Mouse (Mus musculus): ENCODE data around the gene Cdk13. TPM values are rescaled to one million over a fixed set of nuclear protein-coding genes. Genes with fewer than 3 reads are reported as not detected.

The Cdk13 gene
- polyA plus RNA-seq, 1 experiment: 69.2 TPM

DNA sequence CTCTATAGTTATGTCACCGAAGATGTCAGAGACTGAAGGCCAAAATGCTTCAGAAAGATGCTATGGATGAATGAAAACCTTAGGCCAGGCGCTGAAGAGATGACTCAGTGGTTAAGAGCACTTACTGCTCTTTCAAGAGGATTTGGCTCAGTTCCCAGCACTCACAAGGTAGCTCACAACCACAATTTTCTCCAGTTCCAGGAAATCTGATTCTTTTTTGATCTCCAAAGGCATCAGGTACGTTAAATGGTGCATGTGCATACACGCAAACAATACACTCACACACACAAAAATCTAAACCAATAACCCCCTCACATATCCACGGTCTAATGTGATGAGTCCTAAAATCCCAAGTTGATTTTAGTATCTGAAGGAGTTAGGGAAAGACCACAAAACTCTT lies 111.1 kb downstream of the Cdk13 start:
- H3K9me3 ChIP-seq (replicated peaks; ENCODE audit: control insufficient read depth, insufficient read depth, low read length, poor library complexity, severe bottlenecking): no peaks in the 10 kb centered on the region
- H3K4me3 ChIP-seq (ENCODE audit: low read depth, low read length): no peak overlapping the region; the same call in 1 of the 2 replicates
- TF ChIP-seq CTCF (IDR thresholded peaks at IDR 0.05; ENCODE audit: low read depth, low read length) (no peak), POLR2A (IDR thresholded peaks at IDR 0.05; ENCODE audit: insufficient read depth, low read length) (no peak), EP300 (IDR thresholded peaks at IDR 0.05; ENCODE audit: insufficient read depth, low read depth, low read length) (no peak)
- peaks cover 4% of the 10 kb centered on the region for H3K4me1 ChIP-seq (ENCODE audit: control insufficient read depth, insufficient read depth, low read length)
- no peak overlapping the region for H3K27ac ChIP-seq (ENCODE audit: insufficient read depth, low read length)
- H3K36me3 ChIP-seq (ENCODE audit: control insufficient read depth, insufficient read depth, low read length, poor library complexity, severe bottlenecking): peaks cover 4% of the 10 kb centered on the region
- H3K9ac ChIP-seq (ENCODE audit: low read depth, poor library complexity, severe bottlenecking): peak overlapping the region; percentile 98
- no peaks in the 10 kb centered on the region for H3K27me3 ChIP-seq (ENCODE audit: control insufficient read depth, insufficient read depth, low read length, poor library complexity, severe bottlenecking)

DNA sequence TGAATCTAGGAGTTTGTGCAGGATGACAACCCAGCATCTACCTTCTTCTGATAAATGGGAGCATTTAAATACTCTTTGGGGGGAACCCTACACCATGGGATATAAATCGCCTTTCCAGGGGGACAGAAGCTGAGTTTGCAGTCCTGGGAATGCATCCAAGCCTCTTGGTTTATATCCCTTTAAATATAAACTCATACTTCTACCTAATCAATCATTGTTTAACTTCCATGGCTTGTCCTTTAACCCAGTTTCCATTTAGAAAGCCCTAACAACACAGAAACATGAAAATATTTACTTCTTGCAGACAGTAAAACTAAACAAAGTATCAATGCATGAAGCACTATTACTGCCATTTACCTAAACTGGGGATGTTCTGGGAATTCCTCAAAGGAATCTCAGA lies 113.5 kb downstream of the Cdk13 start:
- Histone ChIP-seq H3K27ac (ENCODE audit: insufficient read depth, low read length) (no peak overlapping the region), H3K9me3 (replicated peaks; ENCODE audit: control insufficient read depth, insufficient read depth, low read length, poor library complexity, severe bottlenecking) (no peaks in the 10 kb centered on the region), H3K27me3 (ENCODE audit: control insufficient read depth, insufficient read depth, low read length, poor library complexity, severe bottlenecking) (no peaks in the 10 kb centered on the region), H3K4me3 (ENCODE audit: low read depth, low read length) (no peak overlapping the region), H3K4me1 (ENCODE audit: control insufficient read depth, insufficient read depth, low read length) (peaks cover 3% of the 10 kb centered on the region), H3K9ac (ENCODE audit: low read depth, poor library complexity, severe bottlenecking) (no peak overlapping the region), H3K36me3 (ENCODE audit: control insufficient read depth, insufficient read depth, low read length, poor library complexity, severe bottlenecking) (no peaks in the 10 kb centered on the region)
- TF ChIP-seq EP300 (IDR thresholded peaks at IDR 0.05; ENCODE audit: insufficient read depth, low read depth, low read length) (no peak), CTCF (IDR thresholded peaks at IDR 0.05; ENCODE audit: low read depth, low read length) (no peak), POLR2A (IDR thresholded peaks at IDR 0.05; ENCODE audit: insufficient read depth, low read length) (no peak)

DNA sequence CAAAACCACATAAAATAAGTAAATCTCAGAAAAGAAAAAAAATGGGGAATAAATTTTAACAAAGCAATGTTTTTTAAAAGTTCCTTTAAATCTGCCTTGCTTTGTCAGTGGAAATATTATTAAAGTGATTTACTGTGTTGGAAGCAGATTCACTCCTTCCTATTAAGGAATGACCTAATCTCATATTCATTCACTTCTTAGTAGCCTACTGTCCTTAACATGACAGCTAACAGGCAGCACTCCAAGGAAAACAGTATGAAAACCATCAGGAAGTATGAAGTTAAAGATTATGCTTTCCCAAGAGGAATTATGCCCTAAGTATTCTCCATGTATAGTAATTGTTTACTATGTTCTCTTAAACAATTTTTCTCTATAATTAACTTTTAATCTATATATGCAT lies 114.2 kb downstream of the Cdk13 start:
- TF ChIP-seq EP300 (IDR thresholded peaks at IDR 0.05; ENCODE audit: insufficient read depth, low read depth, low read length) (no peak), CTCF (IDR thresholded peaks at IDR 0.05; ENCODE audit: low read depth, low read length) (no peak)
- Histone ChIP-seq H3K4me1 (ENCODE audit: control insufficient read depth, insufficient read depth, low read length) (peaks cover 3% of the 10 kb centered on the region), H3K27me3 (ENCODE audit: control insufficient read depth, insufficient read depth, low read length, poor library complexity, severe bottlenecking) (no peaks in the 10 kb centered on the region), H3K36me3 (ENCODE audit: control insufficient read depth, insufficient read depth, low read length, poor library complexity, severe bottlenecking) (no peaks in the 10 kb centered on the region), H3K9me3 (replicated peaks; ENCODE audit: control insufficient read depth, insufficient read depth, low read length, poor library complexity, severe bottlenecking) (no peaks in the 10 kb centered on the region), H3K27ac (ENCODE audit: insufficient read depth, low read length) (no peak overlapping the region), H3K9ac (ENCODE audit: low read depth, poor library complexity, severe bottlenecking) (no peak overlapping the region), H3K4me3 (ENCODE audit: low read depth, low read length) (no peak overlapping the region)

DNA sequence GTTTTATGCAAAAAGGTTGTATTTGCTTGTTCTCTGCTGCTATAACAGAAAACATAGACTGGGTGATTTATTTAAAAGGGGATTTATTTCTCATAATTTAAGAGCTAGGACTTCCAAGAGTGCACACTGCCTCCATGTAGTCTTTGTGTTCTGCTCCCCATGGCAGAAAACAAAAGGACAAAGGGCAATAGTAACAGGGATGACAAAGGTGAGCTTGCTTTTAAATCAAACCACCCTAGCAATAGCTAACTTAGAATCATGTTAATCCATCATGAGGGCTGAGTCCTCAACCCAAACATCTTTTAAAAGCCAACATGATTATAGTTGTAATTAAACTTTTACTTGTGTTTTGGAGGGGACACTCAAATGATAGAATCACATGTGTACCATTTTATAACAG lies 115.4 kb downstream of the Cdk13 start:
- H3K9me3 ChIP-seq (replicated peaks; ENCODE audit: control insufficient read depth, insufficient read depth, low read length, poor library complexity, severe bottlenecking): no peaks in the 10 kb centered on the region
- peaks cover 3% of the 10 kb centered on the region for H3K4me1 ChIP-seq (ENCODE audit: control insufficient read depth, insufficient read depth, low read length)
- no peak overlapping the region for H3K4me3 ChIP-seq (ENCODE audit: low read depth, low read length)
- TF ChIP-seq POLR2A (IDR thresholded peaks at IDR 0.05; ENCODE audit: insufficient read depth, low read length): no peak
- TF ChIP-seq CTCF (IDR thresholded peaks at IDR 0.05; ENCODE audit: low read depth, low read length): no peak
- TF ChIP-seq EP300 (IDR thresholded peaks at IDR 0.05; ENCODE audit: insufficient read depth, low read depth, low read length): no peak
- H3K27me3 ChIP-seq (ENCODE audit: control insufficient read depth, insufficient read depth, low read length, poor library complexity, severe bottlenecking): no peaks in the 10 kb centered on the region
- no peak overlapping the region for H3K9ac ChIP-seq (ENCODE audit: low read depth, poor library complexity, severe bottlenecking)
- no peak overlapping the region for H3K27ac ChIP-seq (ENCODE audit: insufficient read depth, low read length)
- H3K36me3 ChIP-seq (ENCODE audit: control insufficient read depth, insufficient read depth, low read length, poor library complexity, severe bottlenecking): no peaks in the 10 kb centered on the region

DNA sequence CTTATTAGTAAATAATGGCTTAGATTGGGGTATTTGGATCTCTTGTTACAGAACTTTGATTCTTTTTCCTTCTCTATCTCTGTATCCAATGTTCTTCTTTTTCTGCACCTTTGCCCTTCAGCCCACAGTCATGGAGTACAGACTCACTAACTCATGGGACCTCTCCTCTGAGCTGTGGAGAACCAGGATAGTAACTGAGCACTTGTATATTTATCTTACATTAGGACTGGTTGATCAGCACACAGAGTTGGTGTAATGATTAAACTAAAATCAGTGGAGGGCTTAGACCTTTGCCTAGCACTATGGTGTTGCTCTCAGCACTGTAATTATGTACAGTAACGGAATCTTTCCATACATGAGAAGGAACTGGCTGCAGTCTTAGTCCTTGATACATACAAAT lies 133.8 kb downstream of the Cdk13 start:
- H3K9ac ChIP-seq (ENCODE audit: low read depth, poor library complexity, severe bottlenecking): no peak overlapping the region
- H3K27me3 ChIP-seq (ENCODE audit: control insufficient read depth, insufficient read depth, low read length, poor library complexity, severe bottlenecking): no peaks in the 10 kb centered on the region
- H3K36me3 ChIP-seq (ENCODE audit: control insufficient read depth, insufficient read depth, low read length, poor library complexity, severe bottlenecking): no peaks in the 10 kb centered on the region
- no peak for TF ChIP-seq POLR2A (IDR thresholded peaks at IDR 0.05; ENCODE audit: insufficient read depth, low read length)
- TF ChIP-seq EP300 (IDR thresholded peaks at IDR 0.05; ENCODE audit: insufficient read depth, low read depth, low read length): no peak
- no peak for TF ChIP-seq CTCF (IDR thresholded peaks at IDR 0.05; ENCODE audit: low read depth, low read length)
- H3K4me1 ChIP-seq (ENCODE audit: control insufficient read depth, insufficient read depth, low read length): no peaks in the 10 kb centered on the region
- H3K27ac ChIP-seq (ENCODE audit: insufficient read depth, low read length): no peak overlapping the region
- H3K9me3 ChIP-seq (replicated peaks; ENCODE audit: control insufficient read depth, insufficient read depth, low read length, poor library complexity, severe bottlenecking): no peaks in the 10 kb centered on the region
- H3K4me3 ChIP-seq (ENCODE audit: low read depth, low read length): no peak overlapping the region

DNA sequence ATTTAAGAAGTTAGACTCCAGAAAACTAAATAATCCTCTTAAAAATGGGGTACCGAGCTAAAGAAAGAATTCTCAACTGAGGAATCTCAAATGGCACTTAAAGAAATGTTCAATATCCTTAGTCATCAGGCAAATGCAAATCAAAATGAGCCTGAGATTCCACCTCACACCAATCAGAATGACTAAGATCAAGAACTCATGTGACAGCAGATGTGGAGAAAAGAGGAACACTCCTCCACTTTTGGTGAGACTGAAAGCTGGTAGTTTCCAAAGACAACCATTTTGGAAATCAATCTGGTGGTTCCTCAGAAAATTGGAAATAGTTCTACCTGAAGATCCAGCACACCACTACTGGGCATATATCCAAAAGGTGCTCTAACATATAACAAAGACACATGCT lies 137.5 kb downstream of the Cdk13 start:
- Histone ChIP-seq H3K36me3 (ENCODE audit: control insufficient read depth, insufficient read depth, low read length, poor library complexity, severe bottlenecking) (no peaks in the 10 kb centered on the region), H3K9ac (ENCODE audit: low read depth, poor library complexity, severe bottlenecking) (no peak overlapping the region), H3K9me3 (replicated peaks; ENCODE audit: control insufficient read depth, insufficient read depth, low read length, poor library complexity, severe bottlenecking) (no peaks in the 10 kb centered on the region), H3K27ac (ENCODE audit: insufficient read depth, low read length) (no peak overlapping the region), H3K4me1 (ENCODE audit: control insufficient read depth, insufficient read depth, low read length) (no peaks in the 10 kb centered on the region), H3K27me3 (ENCODE audit: control insufficient read depth, insufficient read depth, low read length, poor library complexity, severe bottlenecking) (no peaks in the 10 kb centered on the region), H3K4me3 (ENCODE audit: low read depth, low read length) (no peak overlapping the region)
- no peak for TF ChIP-seq EP300 (IDR thresholded peaks at IDR 0.05; ENCODE audit: insufficient read depth, low read depth, low read length)
- TF ChIP-seq CTCF (IDR thresholded peaks at IDR 0.05; ENCODE audit: low read depth, low read length): no peak
- no peak for TF ChIP-seq POLR2A (IDR thresholded peaks at IDR 0.05; ENCODE audit: insufficient read depth, low read length)

Other genes starting within 250 kb of the Cdk13 start
- gene Mplkip, start 109.9 kb downstream of the Cdk13 start, polyA plus RNA-seq (2011; ENCODE audit: insufficient read depth, insufficient read length, low read depth, missing spikeins): 66.0 and 71.8 TPM in 2 replicates
- 2.3 and 2.8 TPM in 2 replicates for gene Sugct, start 109.5 kb downstream of the Cdk13 start, polyA plus RNA-seq (2011; ENCODE audit: insufficient read depth, insufficient read length, low read depth, missing spikeins)
- gene Rala, start 139.1 kb upstream of the Cdk13 start, polyA plus RNA-seq (2011; ENCODE audit: insufficient read depth, insufficient read length, low read depth, missing spikeins): 70.5 and 74.0 TPM in 2 replicates
- 30.3 and 37.4 TPM in 2 replicates for gene Yae1d1, start 188.3 kb upstream of the Cdk13 start, polyA plus RNA-seq (2011; ENCODE audit: insufficient read depth, insufficient read length, low read depth, missing spikeins)